Mouse (Mus musculus) retina, postnatal 1 day (tissue): Measurements from ENCODE around the gene Gstcd.

Experiments
- DNase-seq: peaks from one replicate; pipeline ENCODE4 v3.0.0-alpha.2; 2012

Gstcd gene

DNA sequence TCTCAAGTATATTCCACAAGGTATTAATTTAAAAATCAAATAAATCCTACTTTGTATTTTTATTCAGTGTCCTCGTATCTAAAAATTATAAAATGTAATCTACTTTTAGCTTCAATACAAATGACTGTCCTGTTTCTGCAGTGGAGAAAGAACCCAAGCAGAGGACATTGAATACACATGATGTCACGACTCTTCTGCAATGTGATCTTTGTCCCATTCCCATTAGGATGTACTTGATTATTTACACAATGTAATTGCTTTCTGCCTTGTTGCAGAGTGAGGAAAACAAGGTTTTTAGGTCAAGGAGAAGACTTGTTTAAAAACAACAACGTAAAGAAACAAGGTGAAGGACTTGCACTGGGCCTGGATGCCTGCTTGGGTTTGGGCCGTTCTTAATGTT lies 84.6 kb downstream of the Gstcd start:
- no peak for DNase-seq

DNA sequence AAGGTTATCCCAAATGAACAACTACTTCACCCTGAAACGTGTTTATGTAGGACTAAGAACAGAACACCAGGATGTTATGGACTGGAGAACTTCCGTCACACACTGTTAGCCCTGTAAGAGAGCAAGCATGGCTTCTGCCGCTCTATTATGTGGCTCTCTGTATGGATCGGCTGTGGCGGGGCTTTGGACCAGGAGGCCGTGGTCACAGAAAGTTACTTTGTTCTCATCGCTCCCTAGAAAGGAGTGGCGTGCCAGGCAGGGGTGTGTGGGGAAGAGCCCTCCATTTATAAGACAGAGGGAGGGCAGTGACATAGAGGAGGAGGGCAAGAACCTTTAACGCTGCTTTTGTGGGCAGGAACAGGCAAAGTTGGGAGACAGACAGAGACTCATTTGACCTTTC lies 95.5 kb downstream of the Gstcd start:
- DNase-seq: no peak

DNA sequence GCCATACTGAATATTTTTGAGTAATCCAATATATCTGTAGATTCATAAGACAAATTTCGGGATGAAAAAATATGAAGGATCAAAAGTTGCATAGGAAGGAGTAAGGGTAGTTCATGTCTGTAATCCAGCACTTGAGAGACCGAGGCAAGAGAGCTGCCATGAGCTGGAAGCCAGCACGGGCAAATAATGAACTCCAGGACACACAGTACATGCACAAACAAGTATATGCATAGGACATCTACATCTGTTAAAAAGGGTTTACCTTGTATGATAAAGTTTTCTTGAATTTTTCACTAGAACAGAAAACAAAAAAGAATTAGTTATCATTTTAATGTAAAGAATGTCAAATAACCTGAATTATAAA lies 95.9 kb downstream of the Gstcd start:
- DNase-seq: no peak

DNA sequence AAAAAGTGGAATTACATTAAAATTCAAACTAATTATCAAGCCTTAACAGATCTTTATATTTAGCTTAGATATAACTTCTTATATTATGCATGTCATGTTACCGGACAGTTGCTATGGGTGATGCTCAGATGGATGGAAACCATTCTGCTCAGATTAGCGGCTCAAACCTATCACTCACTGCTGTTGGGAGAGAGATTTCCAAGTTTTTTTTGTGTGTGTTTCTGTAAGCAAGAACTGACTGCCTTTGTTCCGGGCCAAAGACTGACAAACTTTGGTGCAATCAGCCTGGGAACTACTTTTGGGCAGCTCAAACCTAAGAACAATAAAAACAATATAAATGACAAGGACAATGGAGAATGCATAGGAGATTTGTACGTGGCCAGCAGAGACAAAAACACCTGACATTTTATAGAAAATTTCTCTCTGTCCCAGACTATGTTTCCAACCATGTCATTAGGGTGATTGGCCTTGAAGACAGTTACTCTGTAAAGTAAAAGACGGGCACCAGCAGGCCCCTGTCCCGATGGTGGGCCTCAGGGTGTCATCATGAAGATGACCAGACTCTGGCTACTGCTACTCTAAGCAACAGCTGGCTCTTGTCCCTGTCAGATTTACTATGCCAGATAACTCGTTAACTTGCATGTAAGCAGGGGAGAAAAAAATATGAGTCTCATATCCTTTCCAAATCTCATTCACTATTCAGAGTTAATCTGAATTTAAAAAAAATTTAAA lies 96.5 kb downstream of the Gstcd start:
- no peak for DNase-seq

DNA sequence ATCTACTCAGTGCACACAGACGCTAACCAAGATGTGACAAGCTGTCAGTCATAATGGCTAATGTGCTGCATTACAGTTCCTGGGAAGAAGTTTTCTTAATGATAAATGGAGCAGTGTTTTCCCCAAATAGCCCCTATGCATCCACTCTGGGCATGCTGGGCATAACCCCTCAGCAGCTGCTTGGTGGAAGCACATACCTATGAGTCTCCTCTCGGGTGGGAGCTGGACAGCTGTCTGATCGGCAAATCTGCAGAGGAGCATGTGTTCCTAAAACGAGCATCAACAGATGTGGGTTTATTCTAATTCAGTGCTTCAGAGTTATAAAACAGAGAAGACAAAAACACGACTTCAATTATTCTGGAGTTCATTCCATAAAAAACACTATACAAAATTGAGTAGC lies 105.6 kb downstream of the Gstcd start:
- no peak for DNase-seq

DNA sequence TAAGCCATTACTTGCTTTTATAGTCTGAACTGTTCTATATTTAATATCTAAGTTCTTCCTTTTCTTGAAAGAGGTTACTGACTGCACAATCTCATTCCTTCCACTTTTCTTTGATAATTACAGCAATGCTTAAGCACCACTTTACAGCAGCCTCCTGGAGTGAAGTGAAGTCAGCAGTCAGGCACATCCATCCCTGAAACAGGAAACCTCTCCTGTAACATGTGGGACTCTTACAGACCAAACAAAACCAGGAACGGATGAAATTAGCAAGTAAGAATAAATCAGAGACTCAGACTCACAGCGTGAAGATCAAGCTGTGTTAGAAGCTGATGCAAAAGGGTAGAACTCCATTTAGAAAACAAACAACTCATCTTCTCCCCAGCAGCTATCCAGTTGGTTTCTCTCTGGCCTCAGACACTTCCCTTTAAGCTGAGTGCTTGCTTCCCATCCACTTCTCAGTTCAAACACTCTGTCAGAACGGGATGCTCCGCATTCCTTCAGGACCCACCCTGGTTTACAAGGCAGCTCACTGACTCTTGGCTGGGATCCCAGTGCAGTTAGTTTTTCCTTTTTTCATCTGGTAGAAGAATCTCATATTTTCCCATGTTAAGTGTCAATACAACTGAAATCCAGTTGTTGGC lies 107.9 kb downstream of the Gstcd start:
- DNase-seq: no peak

DNA sequence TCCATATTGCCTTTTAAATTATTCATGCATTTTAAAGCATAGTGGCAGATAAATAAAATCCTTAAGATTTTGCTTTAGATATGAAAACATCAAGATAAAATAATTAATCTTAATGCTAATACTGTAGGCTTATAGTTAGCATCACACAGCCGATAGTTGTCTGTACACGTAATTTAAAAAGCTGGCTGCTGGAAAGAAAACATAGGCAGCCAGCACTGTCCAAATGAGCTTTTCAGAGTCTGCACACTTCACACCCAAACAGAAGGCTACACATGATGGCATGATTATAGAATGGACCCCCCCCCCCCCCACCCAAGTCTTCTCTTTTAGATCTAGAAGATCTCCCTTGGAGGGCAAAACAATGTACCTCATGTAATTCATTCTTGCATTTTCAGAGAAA lies 109.9 kb downstream of the Gstcd start:
- no peak for DNase-seq

DNA sequence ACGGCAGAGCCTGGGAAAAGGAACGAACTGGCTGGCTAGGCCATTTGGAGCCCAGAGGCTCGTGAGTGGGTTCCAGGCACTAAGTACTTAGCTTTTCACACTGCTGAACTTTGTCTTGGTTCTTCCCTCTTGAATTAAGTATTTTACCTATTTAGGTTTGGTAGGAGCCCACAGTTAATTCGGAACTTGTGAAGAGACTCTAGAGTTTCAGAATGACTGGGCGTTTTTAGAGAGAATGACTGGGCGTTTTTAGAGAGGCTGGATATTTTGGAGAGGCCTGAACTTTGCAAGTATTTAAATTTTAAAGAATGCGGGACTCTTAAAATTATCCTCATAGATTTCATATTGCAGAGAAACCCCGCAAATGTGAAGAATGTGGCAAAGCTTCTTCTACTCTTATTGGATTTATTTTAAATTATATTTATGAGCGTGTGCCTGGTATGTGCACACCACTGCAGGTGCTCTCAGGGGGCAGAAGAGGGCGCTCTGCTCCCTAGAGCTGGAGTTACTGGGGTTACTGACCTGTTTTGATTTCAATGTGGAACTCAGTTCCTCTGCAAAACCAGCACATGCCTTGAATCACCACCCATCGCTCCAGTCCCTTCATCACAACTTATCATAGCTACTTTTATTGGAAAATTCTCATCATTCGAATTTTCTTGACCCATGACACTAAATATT lies 111.9 kb downstream of the Gstcd start:
- no peak for DNase-seq

DNA sequence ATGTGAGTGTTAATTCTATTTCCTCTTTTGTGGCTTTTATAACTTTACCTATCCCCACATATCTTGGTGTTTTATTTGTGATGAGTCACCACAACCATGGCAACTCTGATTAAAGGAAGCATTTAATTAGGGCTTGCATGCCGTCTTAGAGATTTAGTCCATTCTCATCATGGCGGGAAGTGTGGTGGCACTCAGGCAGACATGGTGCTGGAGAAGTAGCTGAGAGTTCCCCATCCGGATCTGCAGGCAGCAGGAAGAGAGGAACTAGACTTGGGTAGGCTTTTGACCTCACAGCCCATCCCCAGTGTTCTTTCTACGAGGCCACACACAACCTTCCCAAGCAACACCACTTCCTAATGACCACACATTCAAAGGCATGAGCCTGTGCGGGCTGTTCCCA lies 125.6 kb downstream of the Gstcd start:
- DNase-seq: no peak

DNA sequence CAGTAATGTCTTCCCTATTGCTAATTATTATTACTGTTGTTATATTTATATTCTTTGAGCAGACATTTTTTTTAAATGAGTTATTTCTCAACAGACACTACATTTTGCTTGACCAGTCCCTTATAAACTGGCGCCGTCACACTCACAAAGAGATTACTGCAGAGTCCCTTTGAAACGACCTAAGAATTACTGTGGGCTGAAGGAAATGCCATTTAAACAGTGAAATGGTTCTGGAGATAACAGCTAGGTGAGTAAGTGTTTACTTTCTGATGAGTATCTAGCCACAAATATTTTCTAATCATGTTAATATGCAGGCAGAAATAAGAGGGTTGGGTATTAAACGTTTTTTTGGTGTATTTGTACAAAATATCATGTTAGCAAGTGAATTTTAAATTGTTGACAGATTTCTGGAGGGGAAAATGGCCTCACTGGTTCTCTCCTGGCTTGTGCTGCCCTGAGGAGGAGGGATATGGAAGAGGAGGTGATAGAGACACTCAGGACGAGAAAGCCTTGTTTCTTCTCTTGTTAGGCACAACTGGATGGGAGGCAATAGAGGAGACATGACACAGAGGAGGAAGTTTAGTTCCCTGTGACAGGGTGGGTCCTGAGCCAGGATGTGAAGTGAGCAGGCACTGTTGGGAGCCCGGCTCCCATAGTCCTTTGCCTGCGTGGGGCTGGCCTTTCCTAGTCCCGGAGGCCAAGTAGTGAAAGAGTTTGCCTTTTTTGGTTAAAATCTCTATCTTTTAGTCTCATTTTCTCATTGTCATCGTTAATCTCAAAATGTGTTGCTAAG lies 126.9 kb downstream of the Gstcd start:
- no peak for DNase-seq

DNA sequence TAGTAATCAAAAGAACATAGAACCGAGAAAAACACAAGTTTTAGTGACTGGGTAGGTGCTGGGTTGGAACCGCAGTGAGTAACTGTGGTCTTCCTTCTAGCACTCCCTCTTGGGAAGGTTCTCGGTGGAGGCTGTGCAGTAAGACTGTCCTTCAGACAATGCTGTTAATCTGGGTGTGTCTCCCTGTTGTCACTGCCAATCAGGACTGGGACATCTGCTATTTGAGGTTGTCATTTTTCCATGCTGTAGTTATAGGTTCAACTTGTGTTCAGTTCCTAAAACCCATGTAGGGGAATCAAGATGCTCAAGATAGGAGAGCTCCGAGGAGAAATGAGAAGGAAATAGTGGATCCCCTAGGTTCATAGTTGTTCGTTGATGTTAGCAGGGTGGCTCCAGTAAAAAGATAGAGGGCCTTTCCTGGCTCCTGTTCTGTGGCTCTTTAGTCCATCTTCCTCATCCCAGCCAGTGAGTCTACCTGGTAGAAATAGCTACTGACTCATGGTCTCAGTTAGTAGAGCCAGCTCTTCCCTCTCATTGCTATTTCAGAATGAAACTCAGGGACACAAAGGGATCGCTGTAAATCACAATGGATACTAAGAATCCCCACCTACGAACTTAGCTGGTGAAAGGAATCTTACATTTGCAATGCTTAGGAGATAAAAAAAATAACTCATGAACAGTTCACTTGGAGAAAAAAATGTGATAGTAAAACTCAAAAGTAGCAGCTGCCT lies 129.0 kb downstream of the Gstcd start:
- DNase-seq: no peak

DNA sequence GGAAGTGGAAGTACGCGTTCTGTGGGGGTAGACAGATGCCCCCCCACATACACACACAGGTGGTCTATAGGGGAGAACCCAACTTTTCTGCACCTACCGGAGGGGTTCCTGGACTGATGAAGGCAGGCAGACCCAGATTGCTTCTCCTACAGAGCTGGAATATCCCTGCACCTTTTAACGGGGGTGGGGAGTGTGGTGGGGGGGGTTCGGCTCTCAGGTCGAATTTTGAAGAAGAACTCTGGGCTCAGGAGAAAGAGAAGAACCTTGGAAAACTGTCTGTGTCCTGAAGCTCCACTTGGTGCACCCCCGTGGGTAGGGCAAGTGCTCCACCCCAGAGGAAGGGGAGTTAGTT lies 141.3 kb downstream of the Gstcd start:
- DNase-seq: no peak

DNA sequence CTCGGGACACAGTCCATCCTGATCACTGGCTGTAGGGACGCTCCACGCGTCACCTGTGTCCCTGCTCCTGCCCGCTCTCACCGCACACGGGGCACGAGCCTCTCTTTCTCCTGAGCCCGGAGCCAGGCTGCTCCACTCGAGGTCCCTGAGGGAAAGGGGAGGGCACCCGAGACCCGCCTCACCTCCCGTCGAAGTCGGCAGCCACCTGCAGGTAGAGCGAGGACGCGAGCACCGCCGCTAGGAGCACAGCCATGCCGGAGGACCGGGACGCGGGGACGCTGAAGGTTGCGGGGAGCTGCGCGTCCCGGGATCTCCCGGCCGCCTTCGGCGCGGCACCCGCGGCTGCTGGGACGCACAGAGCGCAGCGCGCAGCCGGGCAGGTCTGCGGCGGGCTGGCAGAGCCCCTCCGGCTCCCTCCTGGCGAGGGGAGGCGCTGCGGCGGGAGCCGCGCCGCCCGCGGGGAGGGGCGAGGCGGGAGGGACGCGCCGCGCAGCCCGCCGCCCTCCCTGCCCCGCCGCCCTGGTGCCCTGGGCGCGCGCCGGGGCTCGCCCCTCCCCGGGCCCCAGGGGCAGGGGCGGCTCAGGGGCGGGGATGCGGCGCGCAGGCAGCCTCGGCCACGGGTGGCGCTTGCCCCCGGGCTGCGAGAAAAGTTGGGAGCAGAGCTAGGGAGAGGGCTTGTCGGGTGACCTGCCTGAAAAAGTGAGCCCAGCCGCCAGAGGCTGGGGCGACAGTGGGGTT lies 141.9 kb downstream of the Gstcd start, which contains the start of gene Npnt:
Npnt (minus strand) TSS at position 501 of the 738 bp plus-strand sequence.
- DNase-seq: peak; percentile 77

DNA sequence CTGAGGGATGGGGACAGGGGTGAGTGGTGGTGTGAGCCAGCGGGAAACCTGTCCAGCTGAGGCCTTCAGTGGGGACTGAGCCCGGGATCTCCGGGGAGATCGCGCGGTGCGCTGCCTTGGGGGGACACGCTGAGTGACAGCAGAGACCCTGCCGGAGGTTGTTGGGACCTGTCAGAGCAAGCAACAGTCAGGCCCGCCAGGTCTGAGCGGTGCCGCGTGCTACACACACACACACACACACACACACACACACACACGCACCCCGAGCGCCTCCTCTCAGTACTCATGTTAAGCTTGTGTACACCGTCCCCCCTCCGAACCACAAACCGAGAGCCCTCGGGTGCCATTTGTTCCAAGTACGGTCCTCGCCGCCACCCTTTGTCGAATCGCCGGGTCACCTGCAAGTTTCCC lies 142.4 kb downstream of the Gstcd start:
- DNase-seq: peak; percentile 63

DNA sequence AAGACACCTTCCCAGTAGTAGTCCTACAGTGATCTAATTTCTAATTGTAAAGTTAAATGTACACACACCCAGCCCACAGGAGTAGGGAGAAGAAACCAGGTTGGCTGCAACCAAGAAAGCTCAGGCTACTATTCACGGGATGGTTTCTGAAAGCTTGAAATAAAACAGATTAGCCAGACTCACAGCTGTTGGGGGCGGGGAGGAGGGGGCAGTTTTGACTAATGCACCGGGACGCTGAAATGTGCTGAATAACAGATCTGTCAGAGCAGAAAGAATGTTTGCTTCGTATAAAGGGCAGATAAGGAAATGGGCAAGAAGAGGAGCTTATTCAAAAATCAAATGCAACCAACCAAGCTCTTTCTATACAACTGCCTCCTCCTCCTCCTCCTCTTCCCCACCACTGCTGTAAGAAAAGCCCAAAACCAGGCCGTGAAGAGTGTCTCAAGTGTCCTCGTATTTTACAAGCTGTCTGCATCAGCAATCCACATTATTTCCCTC lies 143.5 kb downstream of the Gstcd start:
- peak; percentile 19 for DNase-seq

DNA sequence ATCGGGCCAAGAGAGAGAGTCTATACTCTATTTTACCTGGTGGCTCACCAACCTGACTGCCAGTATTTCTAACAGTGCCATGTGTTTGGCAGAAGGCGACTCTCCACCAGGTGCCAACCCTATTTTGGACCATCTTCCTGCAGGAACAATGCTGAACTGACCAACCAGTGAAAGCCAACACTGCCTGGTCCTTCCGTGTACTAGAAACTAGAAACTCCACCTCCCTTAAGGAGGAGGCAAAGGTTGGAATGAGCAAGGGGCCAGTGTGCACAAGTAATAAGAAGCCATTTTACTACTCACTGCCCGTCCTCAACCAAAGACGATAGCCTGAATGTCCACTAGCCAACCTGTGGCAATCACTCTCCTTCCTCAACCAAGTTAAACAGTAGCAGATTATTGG lies 145.7 kb downstream of the Gstcd start:
- no peak for DNase-seq

DNA sequence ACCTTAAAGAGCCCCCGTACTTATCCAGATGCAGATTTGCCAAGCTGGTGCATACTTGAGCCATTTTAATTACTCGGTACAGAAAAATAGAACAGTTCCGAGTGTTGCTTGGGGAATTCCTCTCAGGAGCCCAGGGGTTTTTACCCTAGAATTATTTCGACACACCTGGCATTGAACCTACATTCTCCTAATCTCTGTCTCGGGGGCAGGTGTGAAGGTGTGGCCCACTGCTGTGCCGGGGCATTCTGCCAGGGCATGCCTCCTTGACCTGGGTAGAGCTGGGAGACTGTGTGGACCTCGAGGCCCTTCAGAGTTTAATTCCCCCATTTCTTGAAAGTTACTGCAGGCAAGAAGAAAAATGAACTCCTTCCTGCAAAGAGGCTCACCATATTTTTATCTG lies 146.2 kb downstream of the Gstcd start:
- no peak for DNase-seq

DNA sequence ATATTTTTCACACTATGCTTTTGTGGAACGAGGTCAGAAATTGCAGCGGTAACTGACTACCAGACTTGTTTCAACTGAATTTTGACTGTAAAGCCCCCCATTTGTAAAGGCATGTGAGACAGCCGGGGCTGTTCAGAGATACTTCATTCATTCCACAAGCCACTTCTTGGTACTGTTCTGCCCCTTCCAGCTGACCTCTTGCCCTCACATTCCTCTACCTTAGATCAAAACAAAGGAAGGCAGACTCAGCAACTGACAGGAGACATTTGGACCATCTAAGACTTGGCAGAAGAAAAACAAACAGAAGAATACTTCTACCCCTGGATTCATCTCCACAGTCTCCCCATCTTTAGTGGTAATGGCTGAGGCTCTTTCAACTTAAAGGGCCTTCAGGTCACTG lies 147.2 kb downstream of the Gstcd start:
- DNase-seq: no peak

DNA sequence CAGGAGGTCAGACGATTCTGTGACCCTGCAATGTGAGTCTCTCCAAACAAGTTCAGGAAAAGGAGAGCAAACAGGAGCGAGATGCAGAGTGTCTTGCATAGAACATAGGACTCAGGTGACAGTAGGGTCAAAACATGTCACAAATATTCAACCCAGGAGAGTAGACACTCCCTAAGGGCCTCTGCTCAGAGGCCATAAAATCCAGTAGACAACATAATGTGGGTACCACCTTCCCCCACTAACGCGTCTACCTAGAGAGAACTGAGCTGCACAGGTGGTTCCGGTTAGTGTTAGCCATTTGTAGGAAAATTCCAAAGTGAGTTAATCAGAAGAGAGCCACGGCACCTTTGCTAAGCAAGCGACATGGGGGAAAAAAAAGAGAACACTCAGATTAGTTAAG lies 147.6 kb downstream of the Gstcd start:
- no peak for DNase-seq

DNA sequence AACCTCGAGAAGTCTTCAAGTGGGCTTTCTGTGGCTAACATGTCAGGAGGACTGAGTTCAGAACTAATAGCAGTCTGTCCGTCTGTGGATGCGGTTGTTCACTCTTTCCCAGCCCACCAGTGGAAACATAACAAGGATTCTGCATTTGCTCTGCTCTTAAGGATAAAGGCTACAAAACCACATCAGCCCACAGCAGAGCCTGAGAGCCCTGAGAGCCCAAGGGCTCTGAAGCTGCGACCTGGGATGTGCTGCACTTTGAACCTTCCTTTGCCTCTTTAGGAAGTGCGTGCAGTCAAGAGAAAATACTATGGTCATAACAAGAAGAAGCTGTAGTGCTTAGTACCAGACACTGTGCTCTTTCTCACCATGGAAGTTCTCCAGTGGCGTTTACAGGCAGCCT lies 149.1 kb downstream of the Gstcd start:
- no peak for DNase-seq

DNA sequence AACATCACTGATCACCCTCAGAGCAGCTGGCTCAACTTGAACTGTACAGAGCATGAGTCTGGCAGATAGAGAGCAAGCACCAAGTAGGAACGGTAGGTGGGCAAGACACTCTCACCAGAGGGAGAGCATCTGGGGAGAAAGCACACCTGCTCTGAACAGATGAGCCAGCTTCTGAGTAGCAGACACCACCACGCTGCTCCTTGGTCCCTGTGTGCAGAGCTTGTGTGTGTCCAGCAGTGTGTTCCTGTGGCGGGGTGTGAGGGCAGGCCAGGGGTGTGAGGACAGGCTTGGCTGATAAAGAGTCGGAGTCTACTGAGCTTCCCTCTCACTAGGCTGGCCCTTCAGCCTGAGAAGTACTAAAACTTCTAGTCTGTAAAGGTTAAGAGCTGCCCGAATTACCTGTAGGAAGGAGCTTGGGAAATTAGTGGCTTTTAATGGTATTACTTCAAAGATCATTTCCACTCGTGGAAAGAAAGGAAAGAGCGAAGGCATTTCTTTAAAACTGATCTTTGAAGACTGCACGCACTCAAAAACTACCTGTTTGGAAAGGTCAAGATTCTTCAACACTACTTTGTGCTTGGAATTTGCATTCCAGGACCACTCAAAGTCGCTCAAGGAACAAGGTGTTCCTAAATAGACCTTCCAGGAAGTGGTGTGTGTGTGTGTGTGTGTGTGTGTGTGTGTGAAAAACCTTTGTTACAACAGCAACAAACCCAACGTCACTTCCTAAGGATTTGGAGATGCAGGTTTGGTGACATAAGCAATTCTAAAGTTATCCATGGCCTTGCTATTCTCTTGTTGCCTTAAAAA lies 151.4 kb downstream of the Gstcd start:
- DNase-seq: no peak
